Mouse (Mus musculus): ENCODE data around the gene Olfr702.

The Olfr702 gene

GRCm38 (mm10) chr7:106833793-106834192 lies at the start of gene Olfr702:
Gene Olfr702 (minus strand): TSS chr7:106833893.
- DNase-seq (ENCODE audit: low spot score in 2 of 2): no peak

GRCm38 (mm10) chr7:106876791-106877190 lies 43.1 kb upstream of the Olfr702 start, which contains the start of gene Olfr705:
Gene Olfr705 (minus strand): TSS chr7:106876891.
- no peak for DNase-seq (ENCODE audit: low spot score in 2 of 2)

- DNase-seq (ENCODE audit: low spot score in 2 of 2): no peak
Observed at GRCm38 (mm10) chr7:106862885-106863284, 29.2 kb upstream of the Olfr702 start, which contains the start of gene Olfr704. Gene Olfr704 (plus strand): TSS chr7:106863185.

GRCm38 (mm10) chr7:106843060-106843459 lies 9.4 kb upstream of the Olfr702 start, which contains the start of gene Olfr703:
Gene Olfr703 (plus strand): TSS chr7:106843360.
- no peak for DNase-seq (ENCODE audit: low spot score in 2 of 2)

GRCm38 (mm10) chr7:106818414-106818813 lies 15.3 kb downstream of the Olfr702 start:
- DNase-seq (ENCODE audit: low spot score in 2 of 2): no peak

- DNase-seq (ENCODE audit: low spot score in 2 of 2): no peak
Observed at GRCm38 (mm10) chr7:106815775-106816174, 17.9 kb downstream of the Olfr702 start.

- no peak for DNase-seq (ENCODE audit: low spot score in 2 of 2)
Observed at GRCm38 (mm10) chr7:106813829-106814228, 19.9 kb downstream of the Olfr702 start, which contains the start of gene Olfr701. Gene Olfr701 (plus strand): TSS chr7:106814129.

GRCm38 (mm10) chr7:106808734-106809133 lies 25.0 kb downstream of the Olfr702 start, which contains the start of gene Olfr700:
Gene Olfr700 (minus strand): TSS chr7:106808834.
- DNase-seq (ENCODE audit: low spot score in 2 of 2): no peak

- DNase-seq (ENCODE audit: low spot score in 2 of 2): no peak
Observed at GRCm38 (mm10) chr7:106793098-106793497, 40.6 kb downstream of the Olfr702 start, which contains the start of gene Olfr699. Gene Olfr699 (minus strand): TSS chr7:106793198.

- DNase-seq (ENCODE audit: low spot score in 2 of 2): no peak
Observed at GRCm38 (mm10) chr7:106788330-106788729, 45.4 kb downstream of the Olfr702 start.

Measured in heart, adult 9 months (tissue).